Mouse (Mus musculus): Measurements from ENCODE around the gene Cdh18.

DNA sequence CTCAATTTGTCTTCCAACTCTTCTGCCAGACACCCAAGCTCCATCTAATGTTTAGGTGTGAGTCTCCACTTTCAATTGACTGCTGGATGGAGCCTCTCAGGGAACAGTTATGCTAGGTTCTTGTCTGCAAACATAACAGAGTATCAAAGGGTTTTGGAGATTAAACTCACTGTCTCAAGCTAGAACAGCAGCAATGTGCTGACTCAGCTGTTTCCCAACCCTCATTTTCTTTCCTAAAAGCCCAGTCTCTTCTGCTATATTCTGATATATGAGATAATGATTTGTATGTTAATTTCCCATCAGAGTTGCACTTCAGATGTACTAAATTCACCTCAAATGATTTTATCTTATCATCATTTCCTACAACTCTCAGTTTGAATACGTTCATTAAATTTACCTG lies 398.4 kb downstream of the Cdh18 start:
- TF ChIP-seq GATA1 (IDR thresholded peaks at IDR 0.05; ENCODE audit: low read length) = no peak
- TF ChIP-seq TAL1 (IDR thresholded peaks at IDR 0.05; ENCODE audit: low read length) = no peak
